Mouse (Mus musculus): ENCODE measurements around the gene Ptpn4.

- TF ChIP-seq CTCF (conservative IDR thresholded peaks at IDR 0.05; ENCODE audit: low read length) (no peak), POU5F1 (IDR thresholded peaks at IDR 0.05; ENCODE audit: borderline replicate concordance, low read length) (no peak)
Observed at GRCm38 (mm10) chr1:119731166-119731565, 106.2 kb downstream of the Ptpn4 start.
